Mouse (Mus musculus): Measurements from ENCODE around the gene Lcp1.

Gene Lcp1

DNA sequence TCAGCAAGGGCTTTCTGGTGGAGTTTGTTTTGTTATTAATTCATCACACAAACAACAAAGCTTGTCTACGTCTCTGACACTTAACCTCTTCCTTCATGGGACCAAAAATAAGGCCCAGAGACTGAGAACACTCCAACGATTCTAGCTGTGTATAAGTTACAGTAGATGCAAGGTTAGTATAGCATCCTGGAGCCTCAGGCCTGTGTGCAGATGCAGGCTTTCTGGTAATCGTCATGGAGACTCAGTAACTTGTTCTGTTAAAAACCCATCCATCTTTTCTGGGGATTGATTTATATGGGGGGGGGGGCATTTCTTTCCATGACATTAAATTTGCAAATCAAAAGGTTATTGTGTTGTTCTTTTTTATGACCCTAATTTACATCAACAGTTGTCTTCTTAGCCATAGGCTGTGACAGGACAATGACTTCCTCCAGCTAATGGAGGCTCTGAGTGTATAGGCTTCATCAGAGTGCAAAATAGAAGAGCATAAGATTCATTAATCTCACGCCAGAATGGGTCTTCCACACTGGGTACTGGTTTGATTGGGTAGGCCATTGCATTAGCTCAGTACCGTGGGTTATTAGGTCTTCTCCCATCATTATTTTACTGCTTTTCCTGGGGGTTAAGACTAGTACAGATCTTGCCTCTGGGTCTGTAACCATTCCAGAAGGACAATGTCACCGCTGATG, 74.6 kb downstream of the Lcp1 start:
- no peak for DNase-seq (ENCODE audit: low read depth)

DNA sequence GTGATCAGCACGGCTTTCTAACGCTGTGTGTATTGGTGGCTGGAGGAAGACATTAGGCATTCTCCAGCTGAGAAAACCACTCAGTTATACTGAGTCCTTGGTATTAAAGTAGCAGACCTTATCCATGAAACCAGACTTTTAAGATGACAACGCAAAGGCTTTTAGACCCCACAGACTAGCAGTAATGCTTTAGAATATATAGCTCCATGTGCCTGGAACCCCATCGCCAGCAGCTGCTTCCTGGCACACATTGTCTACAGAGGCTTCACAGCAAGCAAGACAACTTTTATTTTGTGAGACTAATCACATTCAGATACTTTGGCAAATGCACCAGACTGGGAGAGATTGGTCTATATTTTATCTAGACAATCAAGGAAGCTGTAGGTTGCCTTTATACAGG, 75.4 kb downstream of the Lcp1 start:
- DNase-seq (ENCODE audit: low read depth): no peak

- DNase-seq (ENCODE audit: low read depth): no peak
Observed at GRCm38 (mm10) chr14:75208572-75209151, 77.8 kb downstream of the Lcp1 start.

DNA sequence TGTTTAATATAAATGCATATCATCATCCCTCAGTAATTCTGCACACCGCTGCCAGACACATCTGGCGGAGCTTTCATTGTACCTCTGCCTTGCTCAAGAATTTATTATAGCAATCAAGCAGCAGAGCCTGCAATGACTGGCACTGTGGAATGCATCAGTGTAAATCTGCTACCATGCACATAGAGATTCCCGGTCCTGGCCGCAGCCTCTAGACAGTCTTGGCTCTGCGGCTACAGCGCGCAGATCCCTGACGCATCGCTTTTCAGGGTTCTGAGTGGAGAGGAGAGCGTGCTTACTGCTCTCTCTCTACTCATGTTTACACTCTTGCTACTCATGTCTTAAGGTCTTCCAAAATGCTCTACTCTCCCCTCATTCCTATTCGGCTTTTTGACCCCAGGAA, 82.9 kb downstream of the Lcp1 start:
- DNase-seq (ENCODE audit: low read depth): no peak

DNA sequence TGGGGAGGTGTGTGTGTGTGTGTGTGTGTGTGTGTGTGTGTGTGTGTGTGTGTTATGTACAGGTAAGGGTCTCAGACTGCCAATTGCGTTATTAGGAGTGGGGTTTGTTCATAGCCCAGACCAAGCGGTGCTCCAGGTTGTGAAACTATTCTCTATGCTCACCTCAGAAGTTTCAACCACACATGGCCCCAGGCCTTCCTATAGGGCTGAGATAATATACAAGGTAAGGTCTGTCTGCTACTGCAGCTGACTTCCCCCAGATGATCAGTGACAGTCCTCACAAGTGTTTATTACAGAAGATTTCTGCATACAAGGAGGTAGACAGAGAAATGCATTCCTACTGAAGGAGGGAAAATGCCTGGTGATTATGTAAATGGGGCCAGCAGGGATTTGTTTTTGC, 87.9 kb downstream of the Lcp1 start:
- DNase-seq (ENCODE audit: low read depth): no peak

- DNase-seq (ENCODE audit: low read depth): no peak
Observed at GRCm38 (mm10) chr14:75219250-75219913, 88.5 kb downstream of the Lcp1 start.

- DNase-seq (ENCODE audit: low read depth): no peak
Observed at GRCm38 (mm10) chr14:75222386-75222785, 91.5 kb downstream of the Lcp1 start.

DNA sequence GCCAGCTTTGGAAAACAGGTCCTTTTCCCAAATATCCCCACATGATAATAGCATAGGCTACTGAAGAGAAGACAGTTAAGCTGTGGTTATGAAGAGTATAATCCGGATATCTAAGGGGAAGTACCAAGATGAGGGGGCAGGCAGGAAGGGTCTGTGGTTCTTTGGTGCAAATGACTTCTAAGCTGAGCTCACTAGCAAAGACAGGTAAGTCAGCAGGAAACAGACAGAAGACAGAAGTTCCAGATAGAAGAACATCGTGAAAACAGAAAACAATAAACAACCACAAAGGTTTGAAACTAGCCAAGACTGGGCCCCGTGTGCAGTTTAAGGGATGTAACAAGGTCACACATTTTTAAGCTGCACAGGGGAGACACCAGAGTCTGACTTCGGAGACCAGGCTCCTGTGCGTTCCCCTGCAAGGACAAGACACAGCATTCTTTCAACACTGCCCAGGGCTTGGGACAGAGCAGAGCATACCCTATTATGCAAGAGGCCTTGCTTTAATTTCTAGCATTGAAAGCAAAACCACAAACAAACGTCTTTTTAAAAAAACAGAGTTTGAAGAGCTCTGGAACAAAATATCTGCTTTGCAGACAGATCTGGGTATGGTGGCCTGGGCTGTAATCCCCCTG, 96.7 kb downstream of the Lcp1 start:
- DNase-seq (ENCODE audit: low read depth): peak; percentile 51

GRCm38 (mm10) chr14:75229834-75230233, 98.9 kb downstream of the Lcp1 start:
- peak; percentile 66 for DNase-seq (ENCODE audit: low read depth)

DNA sequence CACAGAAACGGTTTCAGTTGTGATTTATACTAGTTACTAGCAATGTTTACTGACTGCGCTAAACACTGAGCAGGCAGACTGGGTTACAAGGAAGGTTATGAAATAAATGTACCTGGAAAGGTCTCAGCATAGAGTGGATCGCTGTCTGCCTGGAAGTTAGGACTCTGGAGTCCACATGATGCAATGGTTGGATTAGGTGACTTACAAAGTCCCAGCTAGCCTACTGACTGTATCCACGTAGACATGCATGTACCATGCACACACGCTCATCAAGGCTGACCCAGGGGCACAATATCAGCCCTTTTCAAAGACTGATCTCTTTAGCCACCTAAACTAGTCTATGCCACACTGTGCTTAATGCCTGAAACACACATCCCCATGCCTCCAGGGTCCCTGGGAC, 102.2 kb downstream of the Lcp1 start:
- no peak for DNase-seq (ENCODE audit: low read depth)

DNA sequence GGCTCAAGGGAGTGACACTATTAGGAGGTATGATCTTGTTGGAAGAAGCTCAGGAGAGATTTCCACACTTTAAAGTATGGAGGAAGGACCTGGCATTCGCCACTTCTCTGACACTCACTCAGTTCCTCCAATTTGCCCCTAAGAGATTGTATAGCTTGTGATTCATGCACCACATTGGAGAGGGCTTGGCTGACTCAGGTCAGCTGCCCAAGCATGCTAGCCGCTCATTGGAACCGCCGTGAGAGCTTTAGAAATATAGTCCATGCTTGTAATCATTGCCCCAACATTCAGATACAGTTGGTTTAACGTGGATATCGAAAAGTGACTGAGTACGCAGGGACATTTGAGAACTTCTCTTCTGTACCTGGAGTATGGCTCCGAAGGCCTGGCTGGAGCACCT, 104.7 kb downstream of the Lcp1 start:
- DNase-seq (ENCODE audit: low read depth): no peak

DNA sequence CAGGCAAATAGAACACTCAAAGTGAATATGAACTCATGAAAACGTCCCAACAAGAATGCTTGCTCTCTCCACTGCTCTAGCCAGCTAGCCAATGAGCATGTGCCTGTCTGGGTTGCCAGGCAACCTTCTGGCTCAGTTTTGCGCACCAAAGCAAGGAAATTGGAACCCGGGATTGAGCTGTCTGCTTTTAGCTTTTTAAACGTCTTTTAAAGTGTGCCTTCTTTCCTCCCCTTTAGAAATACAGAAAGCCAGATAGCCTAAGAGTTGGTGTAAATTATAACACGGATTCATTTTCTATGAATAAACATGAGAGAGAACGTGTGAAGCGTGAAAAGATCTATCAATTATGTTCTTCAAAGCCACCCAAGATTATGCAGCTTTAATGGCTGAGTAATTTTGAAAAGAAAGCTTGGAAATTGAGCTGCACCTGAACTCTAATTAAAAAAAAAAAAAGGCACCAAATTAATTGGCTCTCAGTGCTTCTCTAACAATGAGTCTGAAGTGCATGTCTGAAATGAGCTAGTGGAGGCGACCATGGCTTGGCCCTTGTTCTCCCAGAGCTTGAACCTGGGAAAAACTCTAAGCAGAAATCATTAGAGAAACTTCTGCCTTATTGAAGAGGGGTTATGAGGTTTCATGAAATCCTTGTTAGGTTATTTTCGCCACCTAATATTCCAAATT, 105.2 kb downstream of the Lcp1 start:
- DNase-seq (ENCODE audit: low read depth): no peak

DNA sequence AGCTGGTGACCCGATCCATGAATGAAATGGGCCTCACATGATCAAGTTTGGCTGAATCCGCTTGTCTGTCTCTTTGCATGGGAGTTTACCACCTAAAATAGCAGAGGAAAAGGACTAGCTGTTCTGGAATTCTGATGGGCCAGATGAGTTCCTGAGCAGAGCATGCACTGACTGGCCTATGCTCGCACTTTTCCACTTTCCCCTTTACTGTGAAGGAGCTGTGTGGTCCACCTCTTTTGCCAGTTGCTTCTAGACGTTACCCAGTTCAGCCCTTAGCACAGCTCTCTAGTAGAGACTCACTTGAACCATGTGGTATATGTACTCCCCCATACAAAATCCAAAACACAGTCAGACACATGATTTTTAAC, 105.7 kb downstream of the Lcp1 start:
- DNase-seq (ENCODE audit: low read depth): no peak

- DNase-seq (ENCODE audit: low read depth): no peak
Observed at GRCm38 (mm10) chr14:75237096-75237495, 106.2 kb downstream of the Lcp1 start.

- peak; percentile 90 for DNase-seq (ENCODE audit: low read depth)
Observed at GRCm38 (mm10) chr14:75238054-75238692, 107.3 kb downstream of the Lcp1 start.

- no peak for DNase-seq (ENCODE audit: low read depth)
Observed at GRCm38 (mm10) chr14:75242087-75242486, 111.2 kb downstream of the Lcp1 start, which contains the start of gene Cpb2. Gene Cpb2 (plus strand): TSS chr14:75242287.

GRCm38 (mm10) chr14:75246024-75247000, 115.4 kb downstream of the Lcp1 start:
- DNase-seq (ENCODE audit: low read depth): no peak

GRCm38 (mm10) chr14:75250432-75250831, 119.5 kb downstream of the Lcp1 start:
- DNase-seq (ENCODE audit: low read depth): no peak

DNA sequence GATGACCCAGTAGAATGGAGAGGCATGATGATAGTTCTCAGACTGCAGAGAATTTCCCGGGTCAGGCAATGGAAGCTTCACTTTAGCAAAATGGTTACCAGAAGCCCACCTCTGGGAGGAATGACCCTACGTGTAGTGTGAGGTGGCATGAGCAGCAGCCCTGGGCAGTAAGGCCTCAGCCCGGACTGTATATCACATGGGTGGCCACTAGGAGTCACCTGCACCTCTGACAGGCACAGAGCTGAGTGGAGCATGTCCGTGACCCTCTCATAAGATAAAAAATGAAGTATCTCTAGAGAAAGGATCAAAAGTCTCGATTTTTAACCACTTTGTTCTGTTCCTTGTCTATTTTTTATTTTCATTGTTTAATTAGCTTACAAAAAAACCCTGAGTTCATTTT, 125.6 kb downstream of the Lcp1 start:
- DNase-seq (ENCODE audit: low read depth): peak; percentile 56

DNA sequence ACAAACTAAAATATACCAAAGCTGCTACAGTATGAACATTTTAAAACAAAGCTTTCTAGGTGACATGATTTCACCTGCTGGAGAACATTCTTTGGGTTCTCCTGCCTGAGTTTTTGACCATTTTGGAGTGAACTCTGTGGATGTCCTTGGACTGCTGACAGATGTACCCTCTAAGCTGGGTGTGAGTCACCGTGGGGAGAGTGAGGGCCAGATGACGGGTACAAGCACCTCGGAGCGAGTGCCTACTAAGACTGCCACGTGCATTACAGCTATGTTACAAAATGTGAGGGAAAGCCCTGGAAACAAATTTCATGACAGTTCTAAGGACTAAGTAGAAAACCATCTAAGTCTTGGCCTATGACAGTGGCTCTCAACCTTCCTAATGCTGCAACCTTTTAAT, 138.6 kb downstream of the Lcp1 start:
- peak; percentile 19 for DNase-seq (ENCODE audit: low read depth)

DNA sequence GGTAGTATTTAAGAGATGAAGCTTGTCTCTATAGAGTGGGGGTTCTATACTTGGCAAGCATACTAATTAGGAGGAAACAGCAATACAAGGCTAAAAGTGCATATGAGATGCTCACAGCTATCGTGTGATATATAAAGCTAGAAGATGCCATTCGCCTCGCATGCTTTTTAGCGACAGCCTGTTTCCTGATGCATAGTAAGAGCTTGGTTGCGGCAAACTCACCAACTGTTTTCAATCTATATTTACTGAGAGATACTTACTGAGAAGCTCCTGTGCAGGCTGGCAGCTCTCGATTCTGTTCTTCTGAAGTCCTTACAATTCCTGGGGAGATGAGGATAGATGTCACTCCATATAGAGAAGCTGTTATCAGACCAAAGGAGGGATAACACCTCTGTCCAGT, 148.8 kb downstream of the Lcp1 start:
- DNase-seq (ENCODE audit: low read depth): no peak
